Mouse (Mus musculus) MEL (cell line): ENCODE results near the gene Wdr46.

Source experiments
- CTCF ChIP-seq, 3 experiments: IDR thresholded peaks in 2 of 3; conservative IDR thresholded peaks in 1 of 3; 2 replicates each; pipeline ENCODE4 v1.5.1; 2011 to 2012; ENCODE audit warnings: low read length in 3 of 3, low read depth in 2 of 3, mild to moderate bottlenecking in 2 of 3, improper control_type of control experiment in 1 of 3, inconsistent platforms in 1 of 3, mixed read lengths in 1 of 3, moderate library complexity in 1 of 3; ENCODE audit not compliant: control insufficient read depth in 1 of 3, insufficient read depth in 1 of 3, poor library complexity in 1 of 3, severe bottlenecking in 1 of 3
- E2F4 ChIP-seq: IDR thresholded peaks from 2 replicates; pipeline ENCODE4 v1.6.1; 2011; ENCODE audit warnings: low read depth, low read length, improper control_type of control experiment, borderline replicate concordance
- ELF1 ChIP-seq: IDR thresholded peaks from 2 replicates; pipeline ENCODE4 v1.6.1; 2014; ENCODE audit warnings: low read depth, mild to moderate bottlenecking, inconsistent platforms, low read length, improper control_type of control experiment, moderate library complexity
- EP300 ChIP-seq, 2 experiments: IDR thresholded peaks; 2 replicates each; pipeline ENCODE4 v1.6.1; 2011; ENCODE audit warnings: improper control_type of control experiment in 2 of 2, low read length in 2 of 2, low read depth in 1 of 2, mild to moderate bottlenecking in 1 of 2
- MAFK ChIP-seq: IDR thresholded peaks from 2 replicates; pipeline ENCODE4 v1.6.1; 2011; ENCODE audit warnings: low read depth, mild to moderate bottlenecking, low read length, improper control_type of control experiment, borderline replicate concordance
- MAX ChIP-seq: IDR thresholded peaks from 2 replicates; pipeline ENCODE4 v1.6.1; 2011; ENCODE audit warnings: low read length, improper control_type of control experiment
- MAZ ChIP-seq: IDR thresholded peaks from 2 replicates; pipeline ENCODE4 v1.6.1; 2012; ENCODE audit warnings: low read depth, mild to moderate bottlenecking, inconsistent platforms, low read length, improper control_type of control experiment
- MYB ChIP-seq: IDR thresholded peaks from 2 replicates; pipeline ENCODE4 v1.6.1; 2011; ENCODE audit warnings: mild to moderate bottlenecking, low read depth, low read length, improper control_type of control experiment
- NELFE ChIP-seq: IDR thresholded peaks from 2 replicates; pipeline ENCODE4 v1.6.1; 2011; ENCODE audit warnings: low read depth, low read length, improper control_type of control experiment
- NRF1 ChIP-seq: IDR thresholded peaks from 2 replicates; pipeline ENCODE4 v1.6.1; 2014; ENCODE audit warnings: low read depth, mild to moderate bottlenecking, inconsistent platforms, low read length, improper control_type of control experiment, moderate library complexity; ENCODE audit not compliant: poor library complexity, insufficient read depth, severe bottlenecking
- POLR2A ChIP-seq, 2 experiments: IDR thresholded peaks; 2 replicates each; pipeline ENCODE4 v1.6.1; 2011 to 2012; ENCODE audit warnings: low read length in 2 of 2, mild to moderate bottlenecking in 2 of 2, control low read depth in 1 of 2, improper control_type of control experiment in 1 of 2, low read depth in 1 of 2, moderate library complexity in 1 of 2; ENCODE audit not compliant: control insufficient read depth in 1 of 2, insufficient read depth in 1 of 2, poor library complexity in 1 of 2
- SMC3 ChIP-seq: IDR thresholded peaks from 2 replicates; pipeline ENCODE4 v1.6.1; 2011; ENCODE audit warnings: low read depth, low read length, improper control_type of control experiment
- UBTF ChIP-seq: IDR thresholded peaks from 2 replicates; pipeline ENCODE4 v1.6.1; 2012; ENCODE audit warnings: low read depth, mild to moderate bottlenecking, inconsistent platforms, low read length, improper control_type of control experiment, moderate library complexity, borderline replicate concordance; ENCODE audit not compliant: insufficient read depth
- ZC3H11A ChIP-seq: IDR thresholded peaks from 2 replicates; pipeline ENCODE4 v1.6.1; 2012; ENCODE audit warnings: low read depth, mild to moderate bottlenecking, inconsistent platforms, low read length, improper control_type of control experiment

DNA sequence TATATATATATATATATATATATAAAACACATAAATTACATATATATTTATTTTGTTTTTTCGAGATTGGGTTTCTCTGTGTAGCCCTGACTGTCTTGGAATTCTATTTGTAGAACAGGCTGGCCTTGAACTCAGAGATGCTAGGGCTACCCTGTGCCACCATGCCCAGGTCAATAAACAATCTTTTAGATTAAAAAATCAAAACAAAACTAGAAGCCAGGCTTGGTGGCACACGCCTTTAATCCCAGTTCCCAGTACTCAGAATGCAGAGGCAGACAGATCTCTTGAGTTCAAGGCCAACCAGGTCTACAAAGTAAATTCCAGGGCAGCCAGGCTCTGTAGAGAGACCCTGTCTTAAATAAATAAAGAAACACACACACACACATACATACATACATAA, 49.1 kb upstream of the Wdr46 start:
- TF ChIP-seq POLR2A (IDR thresholded peaks at IDR 0.05; ENCODE audit: control insufficient read depth in 1 of 2, insufficient read depth in 1 of 2, low read depth in 1 of 2, low read length in 2 of 2, poor library complexity in 1 of 2) (no peak), ELF1 (no peak), ZC3H11A (no peak), MAX (no peak), NELFE (no peak), EP300 (IDR thresholded peaks at IDR 0.05; ENCODE audit: low read depth in 1 of 2, low read length in 2 of 2) (no peak), MAFK (no peak), E2F4 (no peak), CTCF (IDR thresholded peaks at IDR 0.05 in 2 of 3, conservative IDR thresholded peaks at IDR 0.05 in 1 of 3; ENCODE audit: control insufficient read depth in 1 of 3, insufficient read depth in 1 of 3, low read depth in 2 of 3, low read length in 3 of 3, poor library complexity in 1 of 3, severe bottlenecking in 1 of 3) (no peak), MAZ (no peak), NRF1 (no peak), UBTF (no peak), SMC3 (no peak), MYB (no peak)
